Mouse (Mus musculus) liver, adult 2 months (tissue): ENCODE measurements around the gene Hectd4. TPM values are rescaled to one million over a fixed set of nuclear protein-coding genes. Genes with fewer than 3 reads are reported as not detected.

ENCODE experiments used
- DNase-seq: peaks from one replicate; pipeline ENCODE4 v3.0.0-alpha.2; 2011; ENCODE audit warnings: low read depth, low spot score; ENCODE audit errors: extremely low read depth
- H3K27ac ChIP-seq: fragments of 200-500 bp; replicated peaks from 2 replicates; pipeline ENCODE4 v1.5.1; 2012; ENCODE audit warnings: low read depth, mild to moderate bottlenecking, control low read depth, inconsistent platforms, low read length; ENCODE audit not compliant: insufficient read depth
- H3K27me3 ChIP-seq: fragments of 200-500 bp; 2 replicates; pipeline ENCODE4 v1.6.1; 2012; ENCODE audit warnings: mild to moderate bottlenecking, moderate library complexity, low read length, inconsistent platforms; ENCODE audit not compliant: control insufficient read depth, insufficient read depth
- H3K36me3 ChIP-seq: fragments of 200-500 bp; 2 replicates; pipeline ENCODE4 v1.6.1; 2012; ENCODE audit warnings: low read length, inconsistent platforms; ENCODE audit not compliant: control insufficient read depth, insufficient read depth
- H3K4me1 ChIP-seq: fragments of 200-500 bp; 2 replicates; pipeline ENCODE4 v1.6.1; 2011; ENCODE audit warnings: low read length; ENCODE audit not compliant: control insufficient read depth, insufficient read depth
- H3K4me3 ChIP-seq: fragments of 200-500 bp; 2 replicates; pipeline ENCODE4 v1.5.1; 2011; ENCODE audit warnings: low read depth, mild to moderate bottlenecking, control low read depth, low read length, moderate library complexity; ENCODE audit not compliant: insufficient read depth
- H3K79me2 ChIP-seq: fragments of 200-500 bp; 2 replicates; pipeline ENCODE4 v1.6.1; 2012; ENCODE audit warnings: inconsistent platforms, mild to moderate bottlenecking, low read length, moderate library complexity; ENCODE audit not compliant: control insufficient read depth, insufficient read depth
- H3K9ac ChIP-seq: fragments of 200-500 bp; 2 replicates; pipeline ENCODE4 v1.6.1; 2012; ENCODE audit warnings: low read depth, mild to moderate bottlenecking, control low read depth, inconsistent platforms, low read length
- CTCF ChIP-seq: fragments of 200-500 bp; IDR thresholded peaks from 2 replicates; pipeline ENCODE4 v1.5.1; 2011; ENCODE audit warnings: low read depth, low read length, control low read depth
- POLR2A ChIP-seq: fragments of 200-500 bp; IDR thresholded peaks from 2 replicates; pipeline ENCODE4 v1.6.1; 2011; ENCODE audit warnings: low read length, control low read depth; ENCODE audit not compliant: insufficient read depth; ENCODE audit errors: extremely low read depth
- WGBS: fragments of 180-500 bp; shearing (Covaris S2); methylation state at CpG from one replicate; pipeline ENCODE4 v1.1.7; 2018; 5-methylcytosine and 5-hydroxymethylcytosine counted together
- polyA plus RNA-seq: library from polyadenylated mRNA; depleted of rRNA; stranded (reverse); fragments of >200 nt; gene quantifications from 2 replicates; pipeline ENCODE4 v1.2.3, GENCODE M21; 2012
- total RNA-seq: library from RNA; depleted of rRNA; stranded (reverse); fragments of >200 nt; gene quantifications from 2 replicates; pipeline ENCODE4 v1.2.3, GENCODE M21; 2014

Hectd4 gene
- total and polyA plus RNA-seq, 2 experiments = 7.6 to 9.7 TPM

DNA sequence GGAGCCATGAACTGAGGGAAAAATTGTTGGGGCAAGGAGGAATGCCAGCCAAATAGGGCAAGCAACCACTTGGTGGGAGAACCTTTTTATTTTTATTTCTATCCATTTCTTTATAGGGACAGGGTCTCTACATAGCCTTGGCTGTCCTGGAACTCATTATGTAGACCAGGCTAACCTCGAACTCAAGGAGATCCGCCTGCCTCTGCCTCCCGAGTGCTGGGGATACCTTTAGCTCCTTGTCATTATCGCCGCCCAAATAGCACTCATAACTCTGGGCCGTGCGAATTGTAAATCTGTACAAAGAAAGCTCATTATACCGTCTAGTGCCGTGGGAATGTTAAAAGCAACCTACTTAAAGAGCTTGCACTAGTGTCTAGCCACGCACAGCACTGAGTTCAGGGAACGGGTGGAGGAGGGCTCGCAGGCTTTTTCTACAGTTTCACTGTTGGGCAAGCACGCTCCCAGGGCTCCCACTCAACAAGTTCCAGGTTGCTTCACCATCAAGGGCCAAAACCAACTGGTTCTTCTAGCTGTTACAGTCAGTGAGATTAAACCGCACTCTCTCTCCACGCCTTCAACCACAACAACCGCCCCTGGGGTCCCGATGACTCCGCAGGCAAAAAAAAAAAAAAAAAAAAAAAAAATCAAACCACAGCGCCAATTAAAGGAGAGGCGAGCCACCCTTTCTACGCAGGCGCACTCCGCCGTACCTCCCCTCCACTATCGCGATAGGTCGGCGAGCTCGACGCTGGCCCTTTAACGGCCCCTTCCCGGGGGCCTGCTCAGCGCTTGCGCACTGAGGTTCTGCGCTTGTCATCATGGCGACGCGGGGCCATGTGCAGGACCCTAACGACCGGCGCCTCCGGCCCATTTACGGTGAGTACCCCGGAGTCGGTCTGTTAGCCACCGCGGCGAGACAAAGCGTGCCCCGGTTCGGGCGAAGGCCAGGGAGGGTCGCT is 177.4 kb downstream of the Hectd4 start, which contains the start of gene Naa25:
Gene Naa25, plus strand, starts transcription at position 750 of the 959 bp plus-strand sequence.
- Histone ChIP-seq H3K27ac (peak within 1 kb of the TSS; percentile 71), H3K36me3 (no peaks in the 10 kb centered on the region), H3K27me3 (no peaks in the 10 kb centered on the region), H3K4me3 (peak within 1 kb of the TSS; percentile 90), H3K79me2 (peaks cover 27% of the 10 kb centered on the region), H3K4me1 (peaks cover 24% of the 10 kb centered on the region), H3K9ac (peak within 1 kb of the TSS; percentile 93)
- TF ChIP-seq CTCF (no peak), POLR2A (peak; percentile 39; the same call in 1 of the 2 replicates)
- peak; percentile 79 for DNase-seq
- 7% methylated on average over 53 of the region's 53 CpGs for WGBS

GRCm38 (mm10) chr5:121398146-121398964 is 178.3 kb downstream of the Hectd4 start:
- TF ChIP-seq POLR2A (no peak), CTCF (no peak)
- no peak for DNase-seq
- H3K27ac ChIP-seq = peak overlapping the region; percentile 33

GRCm38 (mm10) chr5:121398965-121399462 is 179.0 kb downstream of the Hectd4 start:
- peaks cover 41% of the 10 kb centered on the region for H3K79me2 ChIP-seq
- H3K4me1 ChIP-seq = peaks cover 24% of the 10 kb centered on the region
- TF ChIP-seq CTCF (no peak), POLR2A (no peak)
- 24% methylated on average over 9 of the region's 9 CpGs for WGBS
- no peak overlapping the region for H3K9ac ChIP-seq
- no peaks in the 10 kb centered on the region for H3K27me3 ChIP-seq
- no peak for DNase-seq
- no peak overlapping the region; the same call in 1 of the 2 replicates for H3K27ac ChIP-seq
- no peaks in the 10 kb centered on the region for H3K36me3 ChIP-seq
- H3K4me3 ChIP-seq = peak overlapping the region; percentile 90; the same call in 1 of the 2 replicates

More at GRCm38 (mm10) chr5:121398146-121398964, 178.3 kb downstream of the Hectd4 start:
- under 1% methylated on average over 67 of the region's 67 CpGs for WGBS
- H3K79me2 ChIP-seq = peaks cover 35% of the 10 kb centered on the region
- peak overlapping the region; percentile 90 for H3K4me3 ChIP-seq
- H3K4me1 ChIP-seq = peaks cover 24% of the 10 kb centered on the region
- peak overlapping the region; percentile 93 for H3K9ac ChIP-seq
- H3K27me3 ChIP-seq = no peaks in the 10 kb centered on the region
- no peaks in the 10 kb centered on the region for H3K36me3 ChIP-seq

- H3K27me3 ChIP-seq = no peaks in the 10 kb centered on the region
These were observed 179.5 kb downstream of the Hectd4 start for GRCm38 (mm10) chr5:121399540-121399939.

DNA sequence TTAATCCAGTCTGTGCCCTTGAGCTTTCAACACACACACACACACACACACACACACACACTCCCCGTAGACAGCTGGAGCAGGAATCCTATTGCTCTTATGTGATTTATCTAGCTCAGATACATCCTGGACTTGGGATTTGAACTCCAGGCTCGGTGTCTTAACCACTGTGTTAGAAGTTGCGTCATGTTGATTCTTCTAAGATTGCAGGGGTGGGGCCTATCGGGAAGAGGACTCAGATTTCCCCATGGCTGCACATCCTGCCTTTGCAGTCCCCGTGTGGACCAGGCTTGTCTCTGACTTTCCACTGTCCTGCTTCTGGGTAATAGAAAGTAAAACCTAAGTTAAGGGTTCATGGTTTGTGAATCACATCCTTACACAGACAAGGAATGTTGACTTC is 180.0 kb downstream of the Hectd4 start:
- TF ChIP-seq CTCF = no peak
- TF ChIP-seq POLR2A = no peak
- Histone ChIP-seq H3K9ac (no peak overlapping the region), H3K36me3 (no peaks in the 10 kb centered on the region), H3K79me2 (peaks cover 42% of the 10 kb centered on the region), H3K4me3 (no peak overlapping the region), H3K27me3 (no peaks in the 10 kb centered on the region), H3K27ac (0 out of 2 replicates have a peak overlapping the region, but pooled peaks have one; percentile 10), H3K4me1 (peaks cover 24% of the 10 kb centered on the region)
- DNase-seq = peak; percentile 45
- 16% methylated on average over 5 of the region's 5 CpGs for WGBS

More at GRCm38 (mm10) chr5:121399540-121399939, 179.5 kb downstream of the Hectd4 start:
- DNase-seq = no peak
- WGBS = 61% methylated on average over 5 of the region's 5 CpGs
- peaks cover 24% of the 10 kb centered on the region for H3K4me1 ChIP-seq
- no peak for TF ChIP-seq POLR2A
- TF ChIP-seq CTCF = no peak
- no peak overlapping the region for H3K4me3 ChIP-seq
- peaks cover 42% of the 10 kb centered on the region for H3K79me2 ChIP-seq
- H3K27ac ChIP-seq = peak overlapping the region; percentile 10; the same call in 1 of the 2 replicates
- H3K36me3 ChIP-seq = no peaks in the 10 kb centered on the region
- no peak overlapping the region for H3K9ac ChIP-seq
